Mouse (Mus musculus): ENCODE data around the gene Zfp935. TPM values are rescaled to one million over a fixed set of nuclear protein-coding genes. Genes with fewer than 3 reads are reported as not detected.

Gene Zfp935
- polyA plus RNA-seq, 1 experiment from 2014 or later = not detected

Small RNA genes within 50 kb of the gene (microRNA-seq; reads per million reads assigned to microRNA genes)
- gene Gm22256 = not detected

Other genes with a start within 250 kb of the Zfp935 start
- gene Gm3604, start 175.3 kb downstream of the Zfp935 start, polyA plus RNA-seq (2015; fragmentation: Nextera tagmentation; extraction: Ambion mirVana) = 2.7 and 2.9 TPM in 2 replicates
- 2.0 and 2.6 TPM in 2 replicates for gene Gm49359, start 91.7 kb downstream of the Zfp935 start, polyA plus RNA-seq (2015; fragmentation: Nextera tagmentation; extraction: Ambion mirVana)
- 4.5 and 4.7 TPM in 2 replicates for gene Zfp934, start 12.7 kb upstream of the Zfp935 start, polyA plus RNA-seq (2015; fragmentation: Nextera tagmentation; extraction: Ambion mirVana)
- 1.7 and 2.2 TPM in 2 replicates for gene 6720489N17Rik, start 65.7 kb upstream of the Zfp935 start, polyA plus RNA-seq (2015; fragmentation: Nextera tagmentation; extraction: Ambion mirVana)
- gene Platr25, start 202.2 kb upstream of the Zfp935 start, polyA plus RNA-seq (2015; fragmentation: Nextera tagmentation; extraction: Ambion mirVana) = 3.5 and 4.1 TPM in 2 replicates
- gene Gm5141, start 227.3 kb upstream of the Zfp935 start, polyA plus RNA-seq (2015; fragmentation: Nextera tagmentation; extraction: Ambion mirVana) = 0.81 and 0.93 TPM in 2 replicates